Mouse (Mus musculus) lung, postnatal 0 days (tissue): ENCODE results near the gene Chit1.

Experiments
- CTCF ChIP-seq: IDR thresholded peaks from 2 replicates; pipeline ENCODE4 v1.5.1; 2016; ENCODE audit warnings: antibody characterized with exemption, mild to moderate bottlenecking
- EP300 ChIP-seq: IDR thresholded peaks from 2 replicates; pipeline ENCODE4 v1.6.1; 2016; ENCODE audit warnings: antibody characterized with exemption, mild to moderate bottlenecking, control low read depth

DNA sequence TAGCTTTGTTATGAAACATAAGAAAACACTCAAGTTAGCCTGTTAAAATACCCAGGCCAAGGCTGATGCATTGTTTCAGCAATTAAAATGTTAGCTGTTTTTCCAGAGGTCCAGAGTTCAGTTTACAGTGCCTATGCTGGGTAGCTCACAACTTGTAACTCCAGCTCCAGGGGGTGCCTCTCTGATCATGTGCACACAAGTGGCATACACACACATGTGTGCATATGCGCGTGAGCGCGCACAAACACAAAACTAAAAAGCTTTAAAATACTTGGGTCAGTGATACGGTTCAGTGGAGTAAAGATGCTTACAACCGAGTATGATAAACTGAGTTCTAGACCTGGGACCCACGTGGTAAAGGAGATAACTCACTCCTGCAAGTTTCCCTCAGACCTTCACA lies 22.0 kb upstream of the Chit1 start:
- TF ChIP-seq CTCF, result no peak
- TF ChIP-seq EP300, result no peak
